Mouse (Mus musculus): ENCODE data around the gene Cchcr1.

- TF ChIP-seq CTCF (IDR thresholded peaks at IDR 0.05; ENCODE audit: low read depth, low read length) (no peak), GATA1 (IDR thresholded peaks at IDR 0.05; ENCODE audit: borderline replicate concordance, low read length) (no peak)
Measured at GRCm38 (mm10) chr17:35514756-35515155, 2.1 kb upstream of the Cchcr1 start.
